Mouse (Mus musculus): ENCODE measurements at regions not wholly inside any gene's neighbourhood (a gene's known extent, or its start where the extent isn't known, plus 50 kb on each side); places are given as distances from the start of the nearest gene placed in this dataset.

DNA sequence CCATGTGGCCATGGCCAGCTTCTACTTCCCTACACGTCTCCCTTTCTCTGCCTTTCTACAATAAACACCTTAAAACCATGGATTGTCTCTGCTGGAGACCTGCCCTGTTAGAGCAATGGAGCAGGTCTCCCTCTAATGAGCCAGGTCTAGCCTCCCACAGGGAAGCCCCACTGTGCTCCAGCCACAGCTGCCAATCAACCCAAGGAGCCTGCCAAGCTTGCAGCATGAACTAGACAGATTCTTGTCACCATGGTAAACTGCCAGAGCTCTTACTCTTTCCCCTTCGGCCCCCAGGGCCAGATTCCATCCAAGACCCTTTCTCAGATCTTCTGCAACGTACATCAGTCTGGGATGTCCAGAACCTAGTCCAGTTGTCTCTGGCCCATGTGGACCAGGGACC lies 217.1 kb upstream of the Fam241a start:
- Histone ChIP-seq H3K27ac (replicated peaks; ENCODE audit: low read depth, low read length) (no peak overlapping the region), H3K4me3 (ENCODE audit: low read depth, low read length) (no peak overlapping the region), H3K9ac (ENCODE audit: low read length) (no peak overlapping the region), H3K4me1 (ENCODE audit: control insufficient read depth, insufficient read depth, low read length) (no peaks in the 10 kb centered on the region), H3K27me3 (ENCODE audit: control insufficient read depth, insufficient read depth, low read length) (no peaks in the 10 kb centered on the region), H3K4me2 (ENCODE audit: low read depth, severe bottlenecking) (no peak overlapping the region), H3K36me3 (ENCODE audit: control insufficient read depth, insufficient read depth, low read length) (no peaks in the 10 kb centered on the region), H3K9me3 (ENCODE audit: control insufficient read depth, low read length) (no peaks in the 10 kb centered on the region)
- WGBS: 56% methylated on average over 3 of the region's 3 CpGs
- DNase-seq (ENCODE audit: low spot score) (no peak), ATAC-seq (ENCODE audit: insufficient number of reproducible peaks, low FRiP score, low TSS enrichment, low read depth) (no peak)

DNA sequence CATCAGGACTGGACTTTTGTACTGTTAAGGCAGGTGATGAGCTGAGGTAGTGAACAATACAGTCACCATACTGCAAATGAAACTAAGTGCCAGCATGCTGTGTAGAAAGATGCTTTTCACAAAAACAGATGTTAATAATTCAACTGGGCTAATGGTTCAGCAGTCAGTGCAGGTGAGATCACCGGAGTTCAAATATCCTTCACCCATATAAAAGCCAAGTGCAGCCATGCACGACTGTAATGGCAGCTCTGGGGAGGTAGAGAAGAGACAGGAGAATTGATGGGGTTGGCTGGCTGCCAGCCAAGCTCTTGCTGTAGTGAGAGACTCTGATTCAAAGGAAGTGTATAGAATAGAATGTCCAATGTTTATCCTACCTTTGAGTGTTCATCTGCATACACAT lies 214.3 kb upstream of the Fam241a start:
- no peak for DNase-seq (ENCODE audit: low spot score)
- Histone ChIP-seq H3K4me3 (ENCODE audit: low read depth, low read length) (no peak overlapping the region), H3K4me2 (ENCODE audit: low read depth, severe bottlenecking) (no peak overlapping the region), H3K36me3 (ENCODE audit: control insufficient read depth, insufficient read depth, low read length) (no peaks in the 10 kb centered on the region), H3K9me3 (ENCODE audit: control insufficient read depth, low read length) (no peaks in the 10 kb centered on the region), H3K9ac (ENCODE audit: low read length) (no peak overlapping the region), H3K27ac (replicated peaks; ENCODE audit: low read depth, low read length) (no peak overlapping the region), H3K27me3 (ENCODE audit: control insufficient read depth, insufficient read depth, low read length) (no peaks in the 10 kb centered on the region), H3K4me1 (ENCODE audit: control insufficient read depth, insufficient read depth, low read length) (no peaks in the 10 kb centered on the region)
- WGBS: 47% methylated on average over 2 of the region's 2 CpGs
- ATAC-seq (ENCODE audit: insufficient number of reproducible peaks, low FRiP score, low TSS enrichment, low read depth): no peak

DNA sequence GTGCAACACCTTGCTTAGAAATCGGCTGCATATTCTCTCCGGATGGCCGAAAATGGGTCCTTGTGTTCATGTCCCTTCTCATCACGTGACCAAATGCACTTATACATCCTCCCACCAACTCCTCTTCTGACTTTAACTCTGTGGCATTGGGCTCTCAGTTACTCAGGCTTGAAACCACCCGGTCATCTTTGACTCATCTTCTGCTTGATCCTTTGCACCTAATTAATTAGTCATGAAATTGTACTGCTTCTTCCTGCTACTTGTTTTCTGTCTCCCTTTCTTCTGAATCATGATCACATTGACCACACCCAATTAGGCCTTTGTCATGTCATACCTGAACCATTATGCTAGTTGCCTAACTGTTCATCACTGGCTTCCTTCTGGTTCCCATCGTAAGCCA lies 208.4 kb upstream of the Fam241a start:
- Histone ChIP-seq H3K9me3 (ENCODE audit: control insufficient read depth, low read length) (no peaks in the 10 kb centered on the region), H3K4me1 (ENCODE audit: control insufficient read depth, insufficient read depth, low read length) (no peaks in the 10 kb centered on the region), H3K9ac (ENCODE audit: low read length) (no peak overlapping the region), H3K27ac (replicated peaks; ENCODE audit: low read depth, low read length) (no peak overlapping the region), H3K36me3 (ENCODE audit: control insufficient read depth, insufficient read depth, low read length) (no peaks in the 10 kb centered on the region), H3K4me3 (ENCODE audit: low read depth, low read length) (no peak overlapping the region), H3K27me3 (ENCODE audit: control insufficient read depth, insufficient read depth, low read length) (no peaks in the 10 kb centered on the region), H3K4me2 (ENCODE audit: low read depth, severe bottlenecking) (no peak overlapping the region)
- ATAC-seq (ENCODE audit: insufficient number of reproducible peaks, low FRiP score, low TSS enrichment, low read depth) (no peak), DNase-seq (ENCODE audit: low spot score) (no peak)
- WGBS: 89% methylated on average over 6 of the region's 6 CpGs

DNA sequence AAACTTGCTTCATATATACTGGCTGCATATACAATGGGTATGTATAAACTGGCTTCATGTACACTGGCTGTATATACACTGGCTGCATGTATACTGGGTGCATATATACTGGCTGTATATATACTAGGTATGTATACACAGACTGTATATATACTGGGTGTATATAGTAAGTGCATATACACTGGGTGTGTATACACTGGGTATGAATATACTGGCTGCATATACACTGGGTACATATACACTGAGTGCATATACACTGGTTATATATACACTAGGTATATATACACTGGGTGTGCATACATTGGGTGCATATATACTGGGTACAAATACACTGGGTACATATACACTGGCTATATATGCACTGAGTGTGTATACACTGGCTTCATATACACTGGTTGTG lies 196.9 kb upstream of the Fam241a start:
- Histone ChIP-seq H3K27me3 (ENCODE audit: control insufficient read depth, insufficient read depth, low read length) (no peaks in the 10 kb centered on the region), H3K4me2 (ENCODE audit: low read depth, severe bottlenecking) (no peak overlapping the region), H3K9me3 (ENCODE audit: control insufficient read depth, low read length) (no peaks in the 10 kb centered on the region), H3K27ac (replicated peaks; ENCODE audit: low read depth, low read length) (no peak overlapping the region), H3K4me3 (ENCODE audit: low read depth, low read length) (no peak overlapping the region), H3K9ac (ENCODE audit: low read length) (no peak overlapping the region), H3K4me1 (ENCODE audit: control insufficient read depth, insufficient read depth, low read length) (no peaks in the 10 kb centered on the region), H3K36me3 (ENCODE audit: control insufficient read depth, insufficient read depth, low read length) (no peaks in the 10 kb centered on the region)
- ATAC-seq (ENCODE audit: insufficient number of reproducible peaks, low FRiP score, low TSS enrichment, low read depth) (no peak), DNase-seq (ENCODE audit: low spot score) (no peak)

DNA sequence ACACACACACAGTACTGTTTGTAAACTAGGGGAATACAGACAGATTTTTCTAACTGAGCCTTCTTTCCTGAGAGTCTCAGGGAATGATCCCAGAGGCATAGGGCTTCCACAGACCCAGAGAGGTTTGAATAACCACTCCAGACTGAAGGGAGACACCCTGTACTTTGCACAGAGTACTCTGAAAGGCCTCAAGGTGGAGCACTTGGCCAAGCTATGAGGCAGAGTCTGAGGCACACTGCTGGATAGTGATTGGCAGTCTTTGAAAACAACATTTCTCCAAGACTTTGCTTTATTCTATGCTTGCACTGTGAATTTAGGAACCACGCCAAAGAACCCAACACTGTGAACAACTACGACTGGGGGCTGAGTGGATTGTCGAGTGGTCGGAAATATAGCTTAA lies 192.1 kb upstream of the Fam241a start:
- Histone ChIP-seq H3K4me2 (ENCODE audit: low read depth, severe bottlenecking) (no peak overlapping the region), H3K36me3 (ENCODE audit: control insufficient read depth, insufficient read depth, low read length) (no peaks in the 10 kb centered on the region), H3K4me1 (ENCODE audit: control insufficient read depth, insufficient read depth, low read length) (no peaks in the 10 kb centered on the region), H3K9ac (ENCODE audit: low read length) (no peak overlapping the region), H3K9me3 (ENCODE audit: control insufficient read depth, low read length) (no peaks in the 10 kb centered on the region), H3K27me3 (ENCODE audit: control insufficient read depth, insufficient read depth, low read length) (no peaks in the 10 kb centered on the region), H3K4me3 (ENCODE audit: low read depth, low read length) (no peak overlapping the region), H3K27ac (replicated peaks; ENCODE audit: low read depth, low read length) (no peak overlapping the region)
- peak; percentile 63 for DNase-seq (ENCODE audit: low spot score)
- ATAC-seq (ENCODE audit: insufficient number of reproducible peaks, low FRiP score, low TSS enrichment, low read depth): 0 out of 2 replicates have a peak, but pooled peaks have one; percentile 57
- WGBS: 52% methylated on average over 4 of the region's 4 CpGs

DNA sequence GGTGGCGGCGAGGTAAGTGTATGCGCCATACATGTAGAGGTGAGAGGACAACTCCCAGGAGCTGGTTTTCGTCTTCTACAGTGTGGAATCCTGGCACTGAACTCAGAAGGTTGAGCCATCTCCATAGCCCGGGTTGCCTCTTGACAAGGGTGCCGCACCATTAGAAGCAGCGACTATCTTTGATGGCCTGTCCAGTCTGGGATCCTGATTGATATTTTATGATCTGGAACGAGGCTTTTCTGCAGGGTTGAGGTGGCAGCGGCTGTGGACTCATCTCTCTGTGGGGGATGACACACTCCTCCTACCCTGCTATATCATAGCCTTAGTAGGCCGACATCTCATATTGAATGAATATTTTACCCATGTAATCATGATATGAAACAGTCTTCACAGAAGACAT lies 191.0 kb upstream of the Fam241a start:
- H3K9ac ChIP-seq (ENCODE audit: low read length): no peak overlapping the region
- no peaks in the 10 kb centered on the region for H3K9me3 ChIP-seq (ENCODE audit: control insufficient read depth, low read length)
- no peaks in the 10 kb centered on the region for H3K36me3 ChIP-seq (ENCODE audit: control insufficient read depth, insufficient read depth, low read length)
- H3K27ac ChIP-seq (replicated peaks; ENCODE audit: low read depth, low read length): no peak overlapping the region
- DNase-seq (ENCODE audit: low spot score) (no peak), ATAC-seq (ENCODE audit: insufficient number of reproducible peaks, low FRiP score, low TSS enrichment, low read depth) (no peak)
- WGBS: 75% methylated on average over 10 of the region's 10 CpGs
- no peak overlapping the region for H3K4me3 ChIP-seq (ENCODE audit: low read depth, low read length)
- no peak overlapping the region for H3K4me2 ChIP-seq (ENCODE audit: low read depth, severe bottlenecking)
- H3K4me1 ChIP-seq (ENCODE audit: control insufficient read depth, insufficient read depth, low read length): no peaks in the 10 kb centered on the region
- H3K27me3 ChIP-seq (ENCODE audit: control insufficient read depth, insufficient read depth, low read length): no peaks in the 10 kb centered on the region

DNA sequence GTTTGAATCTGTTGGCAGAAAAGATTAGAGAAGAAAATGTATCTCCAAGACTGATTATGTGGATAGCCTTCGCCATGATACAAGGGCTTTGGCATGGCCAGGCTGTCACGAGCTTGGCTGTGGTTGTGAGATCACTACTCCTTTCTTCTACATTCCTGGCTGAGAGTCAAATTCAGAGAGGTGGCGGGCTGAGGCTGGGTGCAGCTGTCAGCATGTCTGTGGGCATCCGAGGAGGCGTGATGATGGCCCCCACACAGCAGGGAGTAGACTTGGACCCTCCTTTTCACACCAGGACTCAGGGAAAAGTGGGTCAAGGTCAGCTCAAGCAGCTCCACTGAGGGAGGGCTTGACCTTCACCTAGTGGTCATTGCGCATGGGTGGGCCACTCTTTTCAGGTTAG lies 186.3 kb upstream of the Fam241a start:
- Histone ChIP-seq H3K4me1 (ENCODE audit: control insufficient read depth, insufficient read depth, low read length) (no peaks in the 10 kb centered on the region), H3K27me3 (ENCODE audit: control insufficient read depth, insufficient read depth, low read length) (no peaks in the 10 kb centered on the region), H3K9me3 (ENCODE audit: control insufficient read depth, low read length) (no peaks in the 10 kb centered on the region), H3K4me2 (ENCODE audit: low read depth, severe bottlenecking) (no peak overlapping the region), H3K36me3 (ENCODE audit: control insufficient read depth, insufficient read depth, low read length) (no peaks in the 10 kb centered on the region), H3K27ac (replicated peaks; ENCODE audit: low read depth, low read length) (no peak overlapping the region), H3K9ac (ENCODE audit: low read length) (no peak overlapping the region), H3K4me3 (ENCODE audit: low read depth, low read length) (no peak overlapping the region)
- DNase-seq (ENCODE audit: low spot score) (no peak), ATAC-seq (ENCODE audit: insufficient number of reproducible peaks, low FRiP score, low TSS enrichment, low read depth) (no peak)
- 77% methylated on average over 6 of the region's 6 CpGs for WGBS

DNA sequence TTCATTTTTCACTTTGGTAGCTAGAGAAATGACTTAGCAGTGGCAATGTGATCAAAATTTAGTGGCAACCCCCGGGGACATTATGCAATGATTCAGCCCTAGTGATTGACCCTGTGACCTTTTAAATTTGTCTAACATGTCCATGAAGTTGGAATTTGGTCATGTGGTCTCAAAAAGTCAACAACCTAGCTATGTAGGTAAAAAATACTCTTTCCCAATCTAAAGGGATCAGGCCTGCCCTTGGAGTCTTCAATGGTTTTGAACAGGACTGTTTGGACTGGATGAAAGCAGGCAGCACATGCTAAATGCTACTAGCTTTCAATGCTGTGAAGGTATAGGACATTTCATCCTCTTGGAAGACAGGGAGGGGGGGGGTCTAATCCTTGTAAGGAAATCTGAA lies 185.3 kb upstream of the Fam241a start:
- Histone ChIP-seq H3K4me2 (ENCODE audit: low read depth, severe bottlenecking) (no peak overlapping the region), H3K4me3 (ENCODE audit: low read depth, low read length) (no peak overlapping the region), H3K4me1 (ENCODE audit: control insufficient read depth, insufficient read depth, low read length) (no peaks in the 10 kb centered on the region), H3K36me3 (ENCODE audit: control insufficient read depth, insufficient read depth, low read length) (no peaks in the 10 kb centered on the region), H3K27me3 (ENCODE audit: control insufficient read depth, insufficient read depth, low read length) (no peaks in the 10 kb centered on the region), H3K9ac (ENCODE audit: low read length) (no peak overlapping the region), H3K27ac (replicated peaks; ENCODE audit: low read depth, low read length) (no peak overlapping the region), H3K9me3 (ENCODE audit: control insufficient read depth, low read length) (no peaks in the 10 kb centered on the region)
- 76% methylated on average over 1 of the region's 1 CpGs for whole genome bisulfite sequencing
- DNase-seq (ENCODE audit: low spot score) (no peak), ATAC-seq (ENCODE audit: insufficient number of reproducible peaks, low FRiP score, low TSS enrichment, low read depth) (no peak)

DNA sequence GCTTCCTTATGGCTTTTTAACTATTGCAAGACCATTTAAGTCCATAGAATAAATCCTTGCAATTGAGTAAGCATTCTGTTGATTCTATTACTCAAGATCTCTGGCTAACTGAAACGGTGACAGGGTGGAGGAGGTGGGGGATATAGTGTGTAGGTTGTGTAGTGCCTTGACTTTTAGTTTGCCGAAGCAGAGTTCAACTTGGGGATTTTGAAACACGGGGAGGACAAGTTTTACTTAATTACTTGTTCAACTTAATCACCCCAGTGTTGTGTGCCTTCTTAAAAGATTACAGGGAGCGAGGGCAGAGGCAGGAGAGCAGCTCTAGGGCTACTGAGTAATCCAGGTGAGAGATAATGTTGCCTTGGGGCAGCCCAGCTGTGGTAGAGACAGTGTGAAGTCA lies 171.7 kb upstream of the Fam241a start:
- no peak overlapping the region for H3K9ac ChIP-seq (ENCODE audit: low read length)
- H3K27me3 ChIP-seq (ENCODE audit: control insufficient read depth, insufficient read depth, low read length): no peaks in the 10 kb centered on the region
- no peak for DNase-seq (ENCODE audit: low spot score)
- no peak for ATAC-seq (ENCODE audit: insufficient number of reproducible peaks, low FRiP score, low TSS enrichment, low read depth)
- no peak overlapping the region for H3K27ac ChIP-seq (replicated peaks; ENCODE audit: low read depth, low read length)
- no peaks in the 10 kb centered on the region for H3K4me1 ChIP-seq (ENCODE audit: control insufficient read depth, insufficient read depth, low read length)
- WGBS: 80% methylated on average over 4 of the region's 4 CpGs
- no peaks in the 10 kb centered on the region for H3K9me3 ChIP-seq (ENCODE audit: control insufficient read depth, low read length)
- H3K36me3 ChIP-seq (ENCODE audit: control insufficient read depth, insufficient read depth, low read length): no peaks in the 10 kb centered on the region
- H3K4me2 ChIP-seq (ENCODE audit: low read depth, severe bottlenecking): no peak overlapping the region
- H3K4me3 ChIP-seq (ENCODE audit: low read depth, low read length): no peak overlapping the region
